Mouse (Mus musculus) liver, postnatal 0 days (tissue): Measurements from ENCODE around the gene Ppp6r3. TPM values are rescaled to one million over a fixed set of nuclear protein-coding genes. Genes with fewer than 3 reads are reported as not detected.

Experiments
- ATAC-seq: fragments of 200-750 bp; cut with Nextera tagmentation; 2 replicates; pipeline ENCODE4 v1.8.0; 2017; ENCODE audit warnings: mild to moderate bottlenecking, moderate library complexity
- DNase-seq: peaks from one replicate; pipeline ENCODE4 v3.0.0-alpha.2; 2016
- H3K27ac ChIP-seq: fragments of 300-500 bp; sonication (generic); 2 replicates; pipeline ENCODE4 v1.5.1; 2014; ENCODE audit warnings: antibody characterized with exemption, moderate library complexity, mild to moderate bottlenecking, low read depth
- H3K27me3 ChIP-seq: fragments of 300-500 bp; sonication (generic); 2 replicates; pipeline ENCODE4 v1.6.1; 2014; ENCODE audit warnings: low read length, control low read depth, mixed read lengths; ENCODE audit not compliant: insufficient read depth
- H3K36me3 ChIP-seq: fragments of 300-500 bp; sonication (generic); replicated peaks from 2 replicates; pipeline ENCODE4 v1.6.1; 2014; ENCODE audit warnings: mild to moderate bottlenecking, control low read depth, low read length, moderate library complexity, mixed read lengths; ENCODE audit not compliant: insufficient read depth
- H3K4me1 ChIP-seq: fragments of 300-500 bp; sonication (generic); 2 replicates; pipeline ENCODE4 v1.6.1; 2014; ENCODE audit warnings: antibody characterized with exemption, mild to moderate bottlenecking, control low read depth; ENCODE audit not compliant: insufficient read depth
- H3K4me2 ChIP-seq: fragments of 300-500 bp; sonication (generic); 2 replicates; pipeline ENCODE4 v1.6.1; 2014; ENCODE audit warnings: low read depth, mild to moderate bottlenecking, low read length, moderate library complexity, mixed read lengths
- H3K4me3 ChIP-seq: fragments of 300-500 bp; sonication (generic); 2 replicates; pipeline ENCODE4 v1.5.1; 2014; ENCODE audit warnings: low read depth, low read length
- H3K9ac ChIP-seq: fragments of 300-500 bp; sonication (generic); replicated peaks from 2 replicates; pipeline ENCODE4 v1.6.1; 2014; ENCODE audit warnings: mild to moderate bottlenecking, moderate library complexity
- H3K9me3 ChIP-seq: fragments of 300-500 bp; sonication (generic); 2 replicates; pipeline ENCODE4 v1.6.1; 2016; ENCODE audit warnings: mild to moderate bottlenecking, control low read depth, low read length, mixed read lengths
- CTCF ChIP-seq: sonication (generic); IDR thresholded peaks from 2 replicates; pipeline ENCODE4 v1.5.1; 2016; ENCODE audit warnings: antibody characterized with exemption, low read depth
- EP300 ChIP-seq: IDR thresholded peaks from 2 replicates; pipeline ENCODE4 v1.6.1; 2016; ENCODE audit warnings: antibody characterized with exemption, low read depth, mild to moderate bottlenecking
- WGBS: fragments of 180-500 bp; shearing (Covaris S2); extraction: QIAGEN DNeasy Blood & Tissue Kit; methylation state at CpG from one replicate; pipeline ENCODE4 v1.1.7; 2014; ENCODE audit not compliant: insufficient replicate concordance; 5-methylcytosine and 5-hydroxymethylcytosine counted together
- polyA plus RNA-seq: library from polyadenylated mRNA; unstranded; fragments of >200 nt; fragmentation: Nextera tagmentation; extraction: Ambion mirVana; gene quantifications from 2 replicates; pipeline ENCODE4 v1.2.1, GENCODE M21; 2015

The Ppp6r3 gene
- polyA plus RNA-seq, 1 experiment from 2014 or later, result 16.4 TPM

- Histone ChIP-seq H3K27ac (no peak overlapping the region), H3K27me3 (no peaks in the 10 kb centered on the region), H3K4me3 (no peak overlapping the region), H3K9ac (no peak overlapping the region), H3K4me1 (no peaks in the 10 kb centered on the region), H3K36me3 (no peaks in the 10 kb centered on the region), H3K9me3 (no peaks in the 10 kb centered on the region), H3K4me2 (no peak overlapping the region)
- DNase-seq, result no peak
- 83% methylated on average over 15 of the region's 15 CpGs for WGBS
- no peak for ATAC-seq
- TF ChIP-seq CTCF, result no peak
- no peak for TF ChIP-seq EP300
These were observed 147.3 kb downstream of the Ppp6r3 start for GRCm38 (mm10) chr19:3428057-3428830.

GRCm38 (mm10) chr19:3424214-3424613 is 151.3 kb downstream of the Ppp6r3 start:
- no peak for ATAC-seq
- Histone ChIP-seq H3K9me3 (no peaks in the 10 kb centered on the region), H3K36me3 (no peaks in the 10 kb centered on the region), H3K27me3 (no peaks in the 10 kb centered on the region), H3K4me1 (no peaks in the 10 kb centered on the region), H3K4me3 (no peak overlapping the region), H3K4me2 (no peak overlapping the region), H3K27ac (no peak overlapping the region), H3K9ac (no peak overlapping the region)
- no peak for DNase-seq
- 66% methylated on average over 2 of the region's 2 CpGs for WGBS
- TF ChIP-seq EP300 (no peak), CTCF (no peak)

GRCm38 (mm10) chr19:3422981-3423380 is 152.6 kb downstream of the Ppp6r3 start:
- DNase-seq (no peak), ATAC-seq (peak; percentile 36; the same call in 1 of the 2 replicates)
- WGBS, result 35% methylated on average over 4 of the region's 4 CpGs
- H3K4me2 ChIP-seq, result no peak overlapping the region
- H3K27ac ChIP-seq, result peak overlapping the region; percentile 78
- no peak overlapping the region for H3K9ac ChIP-seq
- H3K4me3 ChIP-seq, result no peak overlapping the region
- H3K27me3 ChIP-seq, result no peaks in the 10 kb centered on the region
- no peaks in the 10 kb centered on the region for H3K9me3 ChIP-seq
- TF ChIP-seq EP300 (no peak), CTCF (no peak)
- H3K4me1 ChIP-seq, result no peaks in the 10 kb centered on the region
- H3K36me3 ChIP-seq, result no peaks in the 10 kb centered on the region

GRCm38 (mm10) chr19:3422488-3422887 is 153.1 kb downstream of the Ppp6r3 start:
- TF ChIP-seq CTCF (no peak), EP300 (no peak)
- no peak overlapping the region for H3K4me2 ChIP-seq
- no peaks in the 10 kb centered on the region for H3K27me3 ChIP-seq
- H3K27ac ChIP-seq, result peak overlapping the region; percentile 78
- H3K9me3 ChIP-seq, result no peaks in the 10 kb centered on the region
- DNase-seq (no peak), ATAC-seq (no peak)
- no peak overlapping the region for H3K9ac ChIP-seq
- H3K4me1 ChIP-seq, result no peaks in the 10 kb centered on the region
- no peaks in the 10 kb centered on the region for H3K36me3 ChIP-seq
- H3K4me3 ChIP-seq, result no peak overlapping the region
- WGBS, result 83% methylated on average over 6 of the region's 6 CpGs

- ATAC-seq (no peak), DNase-seq (no peak)
- H3K27ac ChIP-seq, result no peak overlapping the region
- no peak overlapping the region for H3K9ac ChIP-seq
- TF ChIP-seq CTCF (no peak), EP300 (no peak)
- peaks cover 16% of the 10 kb centered on the region for H3K27me3 ChIP-seq
- 54% methylated on average over 5 of the region's 5 CpGs for WGBS
- H3K36me3 ChIP-seq, result no peaks in the 10 kb centered on the region
- H3K4me2 ChIP-seq, result no peak overlapping the region
- no peaks in the 10 kb centered on the region for H3K9me3 ChIP-seq
- peaks cover 4% of the 10 kb centered on the region; the same call in 1 of the 2 replicates for H3K4me1 ChIP-seq
- H3K4me3 ChIP-seq, result no peak overlapping the region
These were observed 156.3 kb downstream of the Ppp6r3 start for GRCm38 (mm10) chr19:3419251-3419650.

- peak; percentile 26 for DNase-seq
- peak within 1 kb of the TSS; percentile 31 for H3K4me3 ChIP-seq
- peak within 1 kb of the TSS; percentile 49 for H3K4me2 ChIP-seq
- H3K4me1 ChIP-seq, result peaks cover 5% of the 10 kb centered on the region; the same call in 1 of the 2 replicates
- TF ChIP-seq EP300, result no peak
- no peak for TF ChIP-seq CTCF
- H3K27ac ChIP-seq, result no peak within 1 kb of the TSS
- ATAC-seq, result no peak; the same call in 1 of the 2 replicates
- WGBS, result 3% methylated on average over 37 of the region's 37 CpGs
- peaks cover 36% of the 10 kb centered on the region for H3K27me3 ChIP-seq
- H3K36me3 ChIP-seq, result no peaks in the 10 kb centered on the region
- 0 out of 2 replicates have a peak within 1 kb of the TSS, but pooled peaks have one; percentile 16 for H3K9ac ChIP-seq
- H3K9me3 ChIP-seq, result no peaks in the 10 kb centered on the region
These were observed 161.2 kb downstream of the Ppp6r3 start, which contains the start of gene Gal for GRCm38 (mm10) chr19:3414268-3414733. Gal (minus strand) TSS chr19:3414544.
